Comparison of ENCODE assay signal across 26 mouse cellular contexts in genomic region chr12:83015366-83015765, GRCm38 (mm10).
DNase-seq lines count a peak whose midpoint lies in the region; ATAC-seq and TF ChIP-seq lines count a peak whose summit lies in the region.
"Had no signal": no experiment of that assay in that cellular context is flagged by ENCODE, and none has a peak within 500 bp of the region (broad histone marks: within the 10 kb centered on the region; RNA-seq: fewer than 3 reads in every experiment).

No protein-coding gene starts in this region.

- H3K9me3 ChIP-seq in heart, embryonic 13.5 days, result no peaks in the 10 kb centered on the region
- no peaks in the 10 kb centered on the region for H3K9me3 ChIP-seq in midbrain, embryonic 11.5 days (ENCODE audit: control insufficient read depth, low read length)
- H3K9me3 ChIP-seq in midbrain, embryonic 15.5 days, result no peaks in the 10 kb centered on the region
- H3K9me3 ChIP-seq: embryonic facial prominence, embryonic 13.5 days; embryonic facial prominence, embryonic 15.5 days; forebrain, embryonic 10.5 days; forebrain, embryonic 12.5 days; G1E had no signal

- no peak overlapping the region for H3K4me2 ChIP-seq in heart, embryonic 13.5 days
- H3K4me2 ChIP-seq in midbrain, embryonic 11.5 days, result no peak overlapping the region
- H3K4me2 ChIP-seq in midbrain, embryonic 15.5 days, result no peak overlapping the region
- H3K4me2 ChIP-seq: embryonic facial prominence, embryonic 13.5 days; embryonic facial prominence, embryonic 15.5 days; forebrain, embryonic 12.5 days had no signal

- WGBS in heart, embryonic 13.5 days, result 33% methylated on average over 5 of the region's 5 CpGs
- WGBS in midbrain, embryonic 11.5 days, result 79% methylated on average over 5 of the region's 5 CpGs
- WGBS in midbrain, embryonic 15.5 days, result 65% methylated on average over 5 of the region's 5 CpGs

- no peaks in the 10 kb centered on the region for H3K36me3 ChIP-seq in heart, embryonic 13.5 days
- H3K36me3 ChIP-seq in midbrain, embryonic 11.5 days (ENCODE audit: control insufficient read depth, insufficient read depth, low read length), result no peaks in the 10 kb centered on the region
- H3K36me3 ChIP-seq in midbrain, embryonic 15.5 days (replicated peaks), result no peaks in the 10 kb centered on the region
- H3K36me3 ChIP-seq: embryonic facial prominence, embryonic 13.5 days; embryonic facial prominence, embryonic 15.5 days; forebrain, embryonic 10.5 days; forebrain, embryonic 12.5 days; G1E had no signal

- H3K4me1 ChIP-seq in heart, embryonic 13.5 days, result peaks cover 50% of the 10 kb centered on the region
- no peaks in the 10 kb centered on the region for H3K4me1 ChIP-seq in midbrain, embryonic 11.5 days (ENCODE audit: control insufficient read depth, insufficient read depth, low read length)
- H3K4me1 ChIP-seq in midbrain, embryonic 15.5 days, result no peaks in the 10 kb centered on the region
- H3K4me1 ChIP-seq: embryonic facial prominence, embryonic 13.5 days; embryonic facial prominence, embryonic 15.5 days; forebrain, embryonic 10.5 days; forebrain, embryonic 12.5 days had no signal

- no peaks in the 10 kb centered on the region for H3K27me3 ChIP-seq in heart, embryonic 13.5 days (replicated peaks)
- H3K27me3 ChIP-seq in midbrain, embryonic 11.5 days (ENCODE audit: control insufficient read depth, insufficient read depth, low read length), result no peaks in the 10 kb centered on the region
- H3K27me3 ChIP-seq in midbrain, embryonic 15.5 days (replicated peaks), result no peaks in the 10 kb centered on the region
- H3K27me3 ChIP-seq: CH12.LX; embryonic facial prominence, embryonic 13.5 days; embryonic facial prominence, embryonic 15.5 days had no signal

- no peak for TF ChIP-seq CTCF in layer of hippocampus, adult 2 months (conservative IDR thresholded peaks at IDR 0.05)

- ATAC-seq in heart, embryonic 13.5 days (ENCODE audit: extremely low read depth, insufficient number of reproducible peaks, low FRiP score, low TSS enrichment), result no peak
- ATAC-seq in midbrain, embryonic 11.5 days (ENCODE audit: low FRiP score), result no peak
- ATAC-seq in midbrain, embryonic 15.5 days (replicated peaks), result no peak
- ATAC-seq in megakaryocyte progenitor cell, adult 5-6 weeks (replicated peaks; ENCODE audit: poor library complexity), result 0 out of 2 replicates have a peak, but pooled peaks have one; percentile 23
- ATAC-seq: CD4-positive, CD25-positive, alpha-beta regulatory T cell, adult 4 months; forebrain, embryonic 14.5 days; forebrain, embryonic 16.5 days had no signal

- peak; percentile 14 for DNase-seq in adrenal gland, postnatal 14 days
- no peak for DNase-seq in adrenal gland, adult 2 months
- DNase-seq in heart, adult 9 months (ENCODE audit: low spot score in 2 of 2), result no peak
- DNase-seq in midbrain, embryonic 11.5 days (ENCODE audit: low spot score, missing footprints), result peak; percentile 54
- no peak for DNase-seq in layer of hippocampus, adult 2 months (ENCODE audit: low spot score in 2 of 2)
- DNase-seq: adrenal gland, adult 8-10 months; adrenal gland, postnatal 25 days; B cell, adult 2 months; cerebellum, adult 11 months; cerebellum, adult 18-20 months; cerebellum, adult 8-10 months; cerebellum, adult 9-11 months; cerebellum, postnatal 36 days had no signal

- no peak overlapping the region for H3K9ac ChIP-seq in heart, embryonic 13.5 days
- H3K9ac ChIP-seq in midbrain, embryonic 11.5 days (ENCODE audit: low read length), result no peak overlapping the region
- H3K9ac ChIP-seq in midbrain, embryonic 15.5 days, result no peak overlapping the region
- H3K9ac ChIP-seq: embryonic facial prominence, embryonic 13.5 days; embryonic facial prominence, embryonic 15.5 days; forebrain, embryonic 12.5 days had no signal

- no peak overlapping the region for H3K4me3 ChIP-seq in heart, embryonic 13.5 days
- H3K4me3 ChIP-seq in midbrain, embryonic 11.5 days (ENCODE audit: low read depth, low read length), result no peak overlapping the region
- H3K4me3 ChIP-seq in midbrain, embryonic 15.5 days, result no peak overlapping the region
- no peak overlapping the region for H3K4me3 ChIP-seq in layer of hippocampus, adult 2 months
- H3K4me3 ChIP-seq: embryonic facial prominence, embryonic 13.5 days; embryonic facial prominence, embryonic 15.5 days; erythroblast, embryonic 14.5 days; forebrain, embryonic 10.5 days; forebrain, embryonic 12.5 days had no signal

- H3K27ac ChIP-seq in heart, embryonic 13.5 days (replicated peaks), result 0 out of 2 replicates have a peak overlapping the region, but pooled peaks have one; percentile 54
- H3K27ac ChIP-seq in midbrain, embryonic 11.5 days (ENCODE audit: low read depth, low read length), result no peak overlapping the region
- H3K27ac ChIP-seq in midbrain, embryonic 15.5 days, result no peak overlapping the region
- H3K27ac ChIP-seq in layer of hippocampus, adult 2 months, result no peak overlapping the region
- H3K27ac ChIP-seq: embryonic facial prominence, embryonic 13.5 days; embryonic facial prominence, embryonic 15.5 days; forebrain, embryonic 10.5 days; forebrain, embryonic 12.5 days had no signal

Comparison
In these comparisons a context has a peak if more than half of its experiments do, and no peak if none do; other contexts are left out.
1. DNase-seq: peak in adrenal gland, postnatal 14 days (single experiment) and midbrain, embryonic 11.5 days (single experiment); none in adrenal gland, adult 2 months (single experiment), heart, adult 9 months (0 of 2) and layer of hippocampus, adult 2 months (0 of 2).